In the genomic region with DNA sequence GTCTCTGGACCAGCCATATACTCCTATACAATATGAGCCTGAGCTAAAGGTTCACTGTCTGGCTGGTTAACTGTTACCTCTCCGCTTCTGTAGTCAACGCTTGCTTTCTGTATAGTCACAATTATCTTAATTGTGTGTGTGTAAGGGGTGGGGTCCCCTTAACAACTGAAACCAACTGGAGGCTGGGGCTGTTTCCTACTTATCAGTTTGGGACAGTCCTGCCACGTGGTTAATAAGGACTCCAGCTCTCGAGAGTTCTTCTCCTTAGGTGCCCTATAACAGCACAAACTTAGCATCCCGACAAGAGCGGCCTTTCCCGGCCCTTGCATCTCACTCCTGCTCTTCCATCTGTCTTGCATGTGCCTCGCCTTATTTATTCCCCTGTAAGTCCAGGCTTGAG, we compare ENCODE assay signal across 12 mouse cellular contexts. TPM values are rescaled to one million over a fixed set of nuclear protein-coding genes. Genes with fewer than 3 reads are reported as not detected.
A peak's percentile ranks its signal among the peaks of the same experiment; 100 is the strongest.
DNase-seq lines count a peak whose midpoint lies in the region; ATAC-seq and TF ChIP-seq lines count a peak whose summit lies in the region.
"Had no signal": no experiment of that assay in that cellular context is flagged by ENCODE, and none has a peak within 500 bp of the region (broad histone marks: within the 10 kb centered on the region; RNA-seq: fewer than 3 reads in every experiment).

No protein-coding gene starts in this region.

- DNase-seq in heart, postnatal 36 days, result no peak
- peak; percentile 90 to 94 (median 92) for DNase-seq in liver, embryonic 14.5 days (ENCODE audit: low read depth in 3 of 3, low spot score in 3 of 3)
- DNase-seq in thymus, postnatal 14 days, result no peak
- DNase-seq in frontal cortex, adult 2 months (ENCODE audit: extremely low spot score in 1 of 2, low spot score in 1 of 2), result no peak
- no peak for DNase-seq in thymus, postnatal 10 days (ENCODE audit: low spot score in 2 of 2)
- DNase-seq: B cell, adult 2 months; cerebellum, adult 2 months; lung, adult 2 months had no signal

- ATAC-seq in heart, embryonic 13.5 days (ENCODE audit: extremely low read depth, insufficient number of reproducible peaks, low FRiP score, low TSS enrichment), result no peak
- ATAC-seq in common myeloid progenitor, adult 5-6 weeks (replicated peaks; ENCODE audit: low read depth, poor library complexity, severe bottlenecking), result peak; percentile 51
- ATAC-seq in liver, embryonic 14.5 days (ENCODE audit: insufficient read depth), result peak; percentile 91
- ATAC-seq in stomach, embryonic 15.5 days (ENCODE audit: insufficient read depth, low FRiP score, low read depth), result peak; percentile 81

- TF ChIP-seq CTCF in liver, embryonic 14.5 days (IDR thresholded peaks at IDR 0.05; ENCODE audit: low read depth), result no peak

- H3K9me3 ChIP-seq in heart, embryonic 13.5 days, result peaks cover 2% of the 10 kb centered on the region; the same call in 1 of the 2 replicates
- H3K9me3 ChIP-seq in liver, embryonic 14.5 days (ENCODE audit: control insufficient read depth, low read length), result no peaks in the 10 kb centered on the region; the same call in 1 of the 2 replicates
- no peaks in the 10 kb centered on the region for H3K9me3 ChIP-seq in stomach, embryonic 15.5 days

- intact Hi-C loops in heart, postnatal 36 days (cut with DNase I), result no loop called here

- 75% methylated on average over 8 of the region's 8 CpGs for WGBS in heart, embryonic 13.5 days
- WGBS in liver, embryonic 14.5 days (ENCODE audit: insufficient replicate concordance), result 17% methylated on average over 8 of the region's 8 CpGs
- 76% methylated on average over 8 of the region's 8 CpGs for WGBS in stomach, embryonic 15.5 days

- no peaks in the 10 kb centered on the region for H3K27me3 ChIP-seq in heart, embryonic 13.5 days (replicated peaks)
- H3K27me3 ChIP-seq in liver, embryonic 14.5 days (ENCODE audit: control insufficient read depth, insufficient read depth, low read length), result no peaks in the 10 kb centered on the region
- no peaks in the 10 kb centered on the region for H3K27me3 ChIP-seq in stomach, embryonic 15.5 days (replicated peaks)
- H3K27me3 ChIP-seq: kidney, embryonic 15.5 days had no signal

- H3K4me1 ChIP-seq in heart, embryonic 13.5 days, result peaks cover 42% of the 10 kb centered on the region
- peaks cover 49 to 51% of the 10 kb centered on the region in 2 experiments for H3K4me1 ChIP-seq in liver, embryonic 14.5 days (replicated peaks; ENCODE audit: control insufficient read depth in 2 of 2, insufficient read depth in 2 of 2, low read length in 1 of 2)
- peaks cover 11% of the 10 kb centered on the region; the same call in 1 of the 2 replicates for H3K4me1 ChIP-seq in stomach, embryonic 15.5 days

- no peak overlapping the region for H3K4me3 ChIP-seq in heart, embryonic 13.5 days
- peak overlapping the region; percentile 19 to 36; a peak in 3 of 4 replicates for H3K4me3 ChIP-seq in liver, embryonic 14.5 days (ENCODE audit: insufficient read depth in 1 of 2, low read depth in 2 of 2, low read length in 2 of 2)
- no peak overlapping the region for H3K4me3 ChIP-seq in stomach, embryonic 15.5 days (replicated peaks)
- H3K4me3 ChIP-seq: kidney, embryonic 15.5 days had no signal

- peak overlapping the region; percentile 39; the same call in 1 of the 2 replicates for H3K27ac ChIP-seq in heart, embryonic 13.5 days (replicated peaks)
- H3K27ac ChIP-seq in liver, embryonic 14.5 days, result peak overlapping the region; percentile 94
- H3K27ac ChIP-seq in stomach, embryonic 15.5 days, result no peak overlapping the region
- H3K27ac ChIP-seq: kidney, embryonic 15.5 days had no signal

- H3K4me2 ChIP-seq in heart, embryonic 13.5 days, result no peak overlapping the region; the same call in 1 of the 2 replicates
- peak overlapping the region; percentile 68 for H3K4me2 ChIP-seq in liver, embryonic 14.5 days (ENCODE audit: low read depth)
- H3K4me2 ChIP-seq in stomach, embryonic 15.5 days, result no peak overlapping the region
- H3K4me2 ChIP-seq: kidney, embryonic 15.5 days had no signal

- 0 out of 2 replicates have a peak, but pooled peaks cover 2% of the 10 kb centered on the region for H3K36me3 ChIP-seq in heart, embryonic 13.5 days
- no peaks in the 10 kb centered on the region for H3K36me3 ChIP-seq in liver, embryonic 14.5 days (replicated peaks; ENCODE audit: control insufficient read depth, insufficient read depth, low read depth)
- no peaks in the 10 kb centered on the region for H3K36me3 ChIP-seq in stomach, embryonic 15.5 days
- H3K36me3 ChIP-seq: kidney, embryonic 15.5 days had no signal

- TF ChIP-seq EP300 in liver, embryonic 14.5 days (IDR thresholded peaks at IDR 0.05; ENCODE audit: low read depth), result peak; percentile 98

- peak overlapping the region; percentile 30 for H3K9ac ChIP-seq in heart, embryonic 13.5 days
- peak overlapping the region; percentile 64 for H3K9ac ChIP-seq in liver, embryonic 14.5 days (replicated peaks)
- H3K9ac ChIP-seq in stomach, embryonic 15.5 days, result no peak overlapping the region
- H3K9ac ChIP-seq: kidney, embryonic 15.5 days had no signal

RNA-seq across cellular contexts. Expression of a gene that starts 55.5 kb away (rescaled TPM):
- polyA plus RNA-seq in heart, embryonic 13.5 days (2015; fragmentation: Nextera tagmentation; extraction: Ambion mirVana), result 7.0 and 8.0 TPM in 2 replicates
- 10 to 100 TPM; 60.3 to 66.4 TPM for total RNA-seq in heart, postnatal 36 days (2021)
- 9.2 and 11.0 TPM in 2 replicates for total RNA-seq in common myeloid progenitor, adult 5-6 weeks (2017)
- polyA plus RNA-seq in liver, embryonic 14.5 days (2012; rRNA removed), result 3.2 TPM in 2 replicates
- 0.85 and 1.0 TPM in 2 replicates for polyA plus RNA-seq in liver, embryonic 14.5 days (2014; fragmentation: Nextera tagmentation; extraction: Ambion mirVana)
- polyA plus RNA-seq in stomach, embryonic 15.5 days (2015; fragmentation: Nextera tagmentation; extraction: Ambion mirVana), result 6.4 and 8.0 TPM in 2 replicates
- polyA plus RNA-seq in frontal cortex, adult 2 months (2012; rRNA removed), result 50.9 and 53.0 TPM in 2 replicates

Comparison
In these comparisons a context has a peak if more than half of its experiments do, and no peak if none do; other contexts are left out.
1. H3K4me3 ChIP-seq: peak in liver, embryonic 14.5 days (2 of 2); none in heart, embryonic 13.5 days (single experiment) and stomach, embryonic 15.5 days (single experiment).
2. DNase-seq: peak in liver, embryonic 14.5 days (3 of 3); none in heart, postnatal 36 days (0 of 2), thymus, postnatal 14 days (single experiment), frontal cortex, adult 2 months (0 of 2) and thymus, postnatal 10 days (0 of 2).